Mouse (Mus musculus): ENCODE results near the gene Ankrd66. TPM values are rescaled to one million over a fixed set of nuclear protein-coding genes. Genes with fewer than 3 reads are reported as not detected.

The Ankrd66 gene
- 0.62 and 1.8 TPM in 2 replicates for total RNA-seq (2015)
- total RNA-seq (2017), result 0.18 TPM in 1 of 2 replicates, not detected in the other

- ATAC-seq (ENCODE audit: poor library complexity, severe bottlenecking), result no peak
Observed at GRCm38 (mm10) chr17:43543539-43543938, at the start of gene Ankrd66. Ankrd66 (minus strand) TSS chr17:43543639.

GRCm38 (mm10) chr17:43592296-43593291, 49.2 kb upstream of the Ankrd66 start:
- ATAC-seq (ENCODE audit: poor library complexity, severe bottlenecking), result no peak

GRCm38 (mm10) chr17:43590531-43590930, 47.1 kb upstream of the Ankrd66 start:
- no peak for ATAC-seq (ENCODE audit: poor library complexity, severe bottlenecking)

- peak; percentile 87 for ATAC-seq (ENCODE audit: poor library complexity, severe bottlenecking)
Observed at GRCm38 (mm10) chr17:43589750-43590149, 46.3 kb upstream of the Ankrd66 start.

- no peak for ATAC-seq (ENCODE audit: poor library complexity, severe bottlenecking)
Observed at GRCm38 (mm10) chr17:43587278-43587677, 43.8 kb upstream of the Ankrd66 start.

- ATAC-seq (ENCODE audit: poor library complexity, severe bottlenecking), result no peak
Observed at GRCm38 (mm10) chr17:43584771-43585170, 41.3 kb upstream of the Ankrd66 start.

- no peak for ATAC-seq (ENCODE audit: poor library complexity, severe bottlenecking)
Observed at GRCm38 (mm10) chr17:43581012-43581467, 37.6 kb upstream of the Ankrd66 start.

- ATAC-seq (ENCODE audit: poor library complexity, severe bottlenecking), result peak; percentile 27; the same call in 1 of the 2 replicates
Observed at GRCm38 (mm10) chr17:43580456-43580855, 37.0 kb upstream of the Ankrd66 start.

GRCm38 (mm10) chr17:43573624-43574073, 30.2 kb upstream of the Ankrd66 start:
- ATAC-seq (ENCODE audit: poor library complexity, severe bottlenecking), result peak; percentile 87

- ATAC-seq (ENCODE audit: poor library complexity, severe bottlenecking), result no peak
Observed at GRCm38 (mm10) chr17:43569287-43569686, 25.8 kb upstream of the Ankrd66 start.

GRCm38 (mm10) chr17:43567992-43568888, 24.8 kb upstream of the Ankrd66 start, which contains the start of gene Pla2g7:
Pla2g7 (plus strand) TSS chr17:43568098.
- peak; percentile 71 for ATAC-seq (ENCODE audit: poor library complexity, severe bottlenecking)

- no peak for ATAC-seq (ENCODE audit: poor library complexity, severe bottlenecking)
Observed at GRCm38 (mm10) chr17:43567593-43567991, 24.2 kb upstream of the Ankrd66 start.

- ATAC-seq (ENCODE audit: poor library complexity, severe bottlenecking), result no peak
Observed at GRCm38 (mm10) chr17:43563192-43563987, 20.0 kb upstream of the Ankrd66 start.

- ATAC-seq (ENCODE audit: poor library complexity, severe bottlenecking), result no peak
Observed at GRCm38 (mm10) chr17:43558678-43559077, 15.2 kb upstream of the Ankrd66 start.

GRCm38 (mm10) chr17:43557541-43558090, 14.2 kb upstream of the Ankrd66 start:
- peak; percentile 95 for ATAC-seq (ENCODE audit: poor library complexity, severe bottlenecking)

GRCm38 (mm10) chr17:43557104-43557503, 13.7 kb upstream of the Ankrd66 start:
- peak; percentile 65 for ATAC-seq (ENCODE audit: poor library complexity, severe bottlenecking)

GRCm38 (mm10) chr17:43554516-43555403, 11.3 kb upstream of the Ankrd66 start:
- no peak for ATAC-seq (ENCODE audit: poor library complexity, severe bottlenecking)

- no peak for ATAC-seq (ENCODE audit: poor library complexity, severe bottlenecking)
Observed at GRCm38 (mm10) chr17:43551122-43551630, 7.7 kb upstream of the Ankrd66 start.

Data from megakaryocyte, adult 5-6 weeks (primary cell).